Mouse (Mus musculus) ES-E14 (cell line): ENCODE measurements at regions not wholly inside any gene's neighbourhood (a gene's known extent, or its start where the extent isn't known, plus 50 kb on each side); places are given as distances from the start of the nearest gene placed in this dataset.

Experiments
- DNase-seq: peaks from one replicate; pipeline ENCODE4 v3.0.0-alpha.2; 2013; ENCODE audit warnings: low read depth, low spot score
- H3K27ac ChIP-seq: 2 replicates; pipeline ENCODE4 v1.5.1; 2012; ENCODE audit warnings: low read depth, mild to moderate bottlenecking, low read length, moderate library complexity, mixed read lengths; ENCODE audit not compliant: poor library complexity, insufficient read depth, severe bottlenecking
- H3K36me3 ChIP-seq: 2 replicates; pipeline ENCODE4 v1.6.1; 2012; ENCODE audit warnings: mild to moderate bottlenecking, low read length, moderate library complexity, mixed read lengths; ENCODE audit not compliant: control insufficient read depth, poor library complexity, insufficient read depth, severe bottlenecking
- H3K4me1 ChIP-seq, 2 experiments: fragments of 150-350 bp in 1 of 2; sonication (generic) in 1 of 2; 2 replicates each; pipeline ENCODE4 v1.6.1; 2012; ENCODE audit warnings: low read length in 2 of 2, mild to moderate bottlenecking in 1 of 2, mixed read lengths in 1 of 2; ENCODE audit not compliant: control insufficient read depth in 2 of 2, insufficient read depth in 2 of 2, poor library complexity in 1 of 2
- H3K4me3 ChIP-seq, 2 experiments: fragments of 150-350 bp in 1 of 2; sonication (generic) in 1 of 2; 2 replicates each; pipeline ENCODE4 v1.5.1; 2012; ENCODE audit warnings: low read length in 2 of 2, low read depth in 1 of 2, mild to moderate bottlenecking in 1 of 2, mixed read lengths in 1 of 2; ENCODE audit not compliant: insufficient read depth in 1 of 2, poor library complexity in 1 of 2, severe bottlenecking in 1 of 2
- H3K9ac ChIP-seq: 2 replicates; pipeline ENCODE4 v1.6.1; 2012; ENCODE audit warnings: low read depth, mild to moderate bottlenecking, low read length, mixed read lengths; ENCODE audit not compliant: poor library complexity, insufficient read depth, severe bottlenecking
- H3K9me3 ChIP-seq: fragments of 150-350 bp; sonication (generic); 2 replicates; pipeline ENCODE4 v1.6.1; 2012; ENCODE audit warnings: low read depth, mild to moderate bottlenecking, low read length; ENCODE audit not compliant: control insufficient read depth, insufficient read depth
- CHD2 ChIP-seq: IDR thresholded peaks from 2 replicates; pipeline ENCODE4 v1.6.1; 2014; ENCODE audit warnings: mild to moderate bottlenecking, low read depth, low read length, inconsistent platforms
- HCFC1 ChIP-seq: IDR thresholded peaks from 2 replicates; pipeline ENCODE4 v1.6.1; 2012; ENCODE audit warnings: low read length, inconsistent platforms, borderline replicate concordance; ENCODE audit not compliant: insufficient read depth
- MAFK ChIP-seq: IDR thresholded peaks from 2 replicates; pipeline ENCODE4 v1.6.1; 2014; ENCODE audit warnings: mild to moderate bottlenecking, low read depth, low read length, inconsistent platforms; ENCODE audit not compliant: insufficient read depth
- ZC3H11A ChIP-seq: IDR thresholded peaks from 2 replicates; pipeline ENCODE4 v1.6.1; 2012; ENCODE audit warnings: low read depth, mild to moderate bottlenecking, inconsistent platforms, low read length, borderline replicate concordance
- ZNF384 ChIP-seq: IDR thresholded peaks from 2 replicates; pipeline ENCODE4 v1.6.1; 2012; ENCODE audit warnings: low read depth, low read length, inconsistent platforms
- in situ Hi-C, 2 experiments: fragments of 600-800 bp; cut with MboI; formaldehyde crosslinking; loops; one replicate each; pipeline ENCODE4 v1.15.1; 2025; ENCODE audit warnings: low sequenced_read_pairs in 2 of 2, inconsistent platforms in 1 of 2; ENCODE audit not compliant: unreplicated experiment in 2 of 2

GRCm38 (mm10) chr16:14800209-14800608 is 106.2 kb upstream of the Efcab1 start:
- DNase-seq, result no peak
- in situ Hi-C loops, result no loop called here
- no peak overlapping the region for H3K27ac ChIP-seq
- no peaks in the 10 kb centered on the region for H3K4me1 ChIP-seq
- H3K9ac ChIP-seq, result no peak overlapping the region
- TF ChIP-seq HCFC1, result no peak
- no peak for TF ChIP-seq MAFK
- no peak for TF ChIP-seq CHD2
- no peak for TF ChIP-seq ZNF384
- no peak for TF ChIP-seq ZC3H11A
- no peaks in the 10 kb centered on the region for H3K9me3 ChIP-seq
- H3K36me3 ChIP-seq, result no peaks in the 10 kb centered on the region
- peak overlapping the region in 1 of 2 experiments; percentile 42; a peak in 1 of 4 replicates for H3K4me3 ChIP-seq

- Histone ChIP-seq H3K4me3 (no peak overlapping the region), H3K27ac (no peak overlapping the region), H3K4me1 (no peaks in the 10 kb centered on the region), H3K36me3 (no peaks in the 10 kb centered on the region), H3K9ac (no peak overlapping the region), H3K9me3 (no peaks in the 10 kb centered on the region)
- DNase-seq, result no peak
- TF ChIP-seq CHD2, result no peak
- TF ChIP-seq ZNF384, result no peak
- no peak for TF ChIP-seq ZC3H11A
- in situ Hi-C loops, result no loop called here
Measured at GRCm38 (mm10) chr16:14827008-14827407, 79.4 kb upstream of the Efcab1 start.

DNA sequence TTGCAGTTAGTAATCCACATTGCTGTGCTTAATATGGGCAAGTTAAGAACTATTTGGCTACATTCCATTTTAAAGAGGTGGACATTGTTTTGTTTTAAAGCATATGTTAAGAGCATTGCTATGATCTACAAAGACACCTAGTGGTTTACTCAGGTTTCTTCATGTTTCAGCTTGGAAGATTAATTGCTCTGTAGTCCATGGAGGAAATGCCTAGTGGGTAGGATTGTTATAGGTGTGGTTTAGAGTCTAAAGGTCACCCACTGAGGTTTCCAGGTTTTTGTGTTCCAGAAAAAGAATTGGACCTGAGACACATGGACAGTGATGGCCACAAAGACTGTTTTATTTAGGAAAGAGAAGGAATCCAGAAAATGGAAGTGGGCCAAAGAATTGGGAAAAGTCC is 65.6 kb upstream of the Efcab1 start:
- no peaks in the 10 kb centered on the region for H3K36me3 ChIP-seq
- H3K4me3 ChIP-seq, result no peak overlapping the region
- no peak overlapping the region for H3K27ac ChIP-seq
- no peaks in the 10 kb centered on the region for H3K9me3 ChIP-seq
- TF ChIP-seq MAFK, result no peak
- no peak for TF ChIP-seq ZC3H11A
- TF ChIP-seq ZNF384, result no peak
- TF ChIP-seq CHD2, result no peak
- no peak for TF ChIP-seq HCFC1
- no peaks in the 10 kb centered on the region; a peak in 1 of 4 replicates for H3K4me1 ChIP-seq
- in situ Hi-C loops, result no loop called here
- no peak for DNase-seq
- no peak overlapping the region for H3K9ac ChIP-seq
